Mouse (Mus musculus) limb, embryonic 10.5 days (tissue): ENCODE results near the gene Magohb. TPM values are rescaled to one million over a fixed set of nuclear protein-coding genes. Genes with fewer than 3 reads are reported as not detected.

Experiments
- DNase-seq: peaks from one replicate; pipeline ENCODE4 v3.0.0-alpha.2; 2017; ENCODE audit warnings: low spot score
- H3K27ac ChIP-seq: fragments of 300-500 bp; sonication (generic); 2 replicates; pipeline ENCODE4 v1.5.1; 2016; ENCODE audit warnings: mild to moderate bottlenecking
- H3K27me3 ChIP-seq: fragments of 300-500 bp; sonication (generic); 2 replicates; pipeline ENCODE4 v1.6.1; 2016; ENCODE audit warnings: low read depth, mild to moderate bottlenecking; ENCODE audit not compliant: poor library complexity, severe bottlenecking
- H3K36me3 ChIP-seq: fragments of 300-500 bp; sonication (generic); 2 replicates; pipeline ENCODE4 v1.6.1; 2016; ENCODE audit warnings: mild to moderate bottlenecking, moderate library complexity
- H3K4me1 ChIP-seq: fragments of 300-500 bp; sonication (generic); 2 replicates; pipeline ENCODE4 v1.6.1; 2016
- H3K4me3 ChIP-seq: fragments of 300-500 bp; sonication (generic); 2 replicates; pipeline ENCODE4 v1.5.1; 2016; ENCODE audit warnings: mild to moderate bottlenecking, moderate library complexity
- H3K9me3 ChIP-seq: fragments of 300-500 bp; sonication (generic); replicated peaks from 2 replicates; pipeline ENCODE4 v1.6.1; 2016; ENCODE audit warnings: mild to moderate bottlenecking
- whole genome bisulfite sequencing: fragments of 180-500 bp; shearing (Covaris S2); methylation state at CpG from one replicate; pipeline ENCODE4 v1.1.7; 2016; 5-methylcytosine and 5-hydroxymethylcytosine counted together
- polyA plus RNA-seq: library from polyadenylated mRNA; unstranded; fragments of >200 nt; fragmentation: Nextera tagmentation; extraction: Ambion mirVana; gene quantifications from 2 replicates; pipeline ENCODE4 v1.2.1, GENCODE M21; 2016

The Magohb gene
- polyA plus RNA-seq, result 55.9 and 66.0 TPM in 2 replicates

DNA sequence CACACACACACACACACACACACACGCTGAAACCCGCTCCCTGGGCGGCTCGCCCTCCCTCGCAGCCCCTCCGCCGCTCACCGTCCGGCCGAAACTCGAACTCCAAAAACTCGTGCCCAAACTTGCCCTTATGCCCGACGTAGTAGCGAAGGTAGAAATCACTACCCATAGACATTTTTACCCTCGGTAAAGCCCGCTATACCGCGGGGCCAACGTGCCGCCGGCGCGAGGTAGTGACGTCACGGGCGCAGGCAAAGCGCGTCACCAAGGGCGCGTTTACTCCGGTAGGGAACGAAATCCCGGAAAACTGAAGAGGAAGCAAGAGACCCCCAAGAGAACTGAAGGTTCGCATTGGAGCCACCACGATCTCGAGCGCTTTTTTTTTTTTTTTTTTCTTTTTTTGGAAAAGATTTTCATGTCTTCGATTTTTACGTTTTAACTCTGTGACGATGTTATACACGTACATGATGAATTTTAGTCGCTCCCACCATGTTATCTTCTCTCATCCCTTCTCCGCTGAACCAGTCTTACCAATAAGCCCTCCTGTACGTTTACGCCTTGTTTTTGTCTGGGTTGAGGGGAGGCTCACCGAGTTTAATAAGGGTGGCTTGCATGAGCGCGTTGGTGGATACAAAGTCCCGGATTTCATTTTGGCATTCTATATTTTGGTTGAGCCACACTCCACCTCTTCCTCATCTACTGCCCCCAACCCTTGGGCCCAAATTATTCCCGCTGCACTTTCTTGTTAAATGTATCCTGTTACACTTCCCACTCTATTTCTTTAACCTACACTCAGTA lies at the start of gene Magohb:
Gene Magohb, minus strand, starts transcription at position 254 of the 798 bp plus-strand sequence.
- DNase-seq, result peak; percentile 89
- Histone ChIP-seq H3K27me3 (no peaks in the 10 kb centered on the region), H3K4me3 (peak within 1 kb of the TSS; percentile 74), H3K9me3 (no peaks in the 10 kb centered on the region), H3K27ac (peak within 1 kb of the TSS; percentile 94), H3K36me3 (peaks cover 6% of the 10 kb centered on the region), H3K4me1 (peaks cover 6% of the 10 kb centered on the region)
- 2% methylated on average over 48 of the region's 51 CpGs for WGBS

DNA sequence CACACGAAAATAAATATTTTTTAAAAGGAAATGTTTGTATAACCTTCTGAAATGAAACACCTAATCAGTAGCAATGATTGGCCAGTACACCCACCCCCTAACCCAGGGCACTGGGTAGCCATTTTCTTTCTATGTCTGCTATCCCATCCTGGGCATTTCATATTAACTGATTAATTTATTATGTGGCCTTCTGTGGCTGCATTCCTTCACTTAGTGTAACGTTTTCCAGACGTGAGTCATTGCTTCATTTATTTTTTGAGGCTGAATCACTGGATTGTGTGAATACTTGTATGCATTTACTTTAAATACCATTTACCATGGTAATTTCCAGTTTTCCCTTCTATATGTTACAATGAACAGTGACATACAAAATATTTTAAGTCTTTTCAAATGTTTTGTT lies 47.0 kb upstream of the Magohb start:
- WGBS, result 69% methylated on average over 3 of the region's 3 CpGs
- no peak for DNase-seq

GRCm38 (mm10) chr6:131339309-131339708 lies 46.3 kb upstream of the Magohb start:
- no peak overlapping the region for H3K27ac ChIP-seq
- no peaks in the 10 kb centered on the region for H3K27me3 ChIP-seq
- no peak for DNase-seq
- no peaks in the 10 kb centered on the region for H3K4me1 ChIP-seq
- no peaks in the 10 kb centered on the region for H3K36me3 ChIP-seq
- 92% methylated on average over 3 of the region's 3 CpGs for WGBS
- H3K4me3 ChIP-seq, result no peak overlapping the region
- no peaks in the 10 kb centered on the region for H3K9me3 ChIP-seq

More for the DNA sequence above, 47.0 kb upstream of the Magohb start:
- H3K4me1 ChIP-seq, result no peaks in the 10 kb centered on the region
- no peak overlapping the region for H3K27ac ChIP-seq
- H3K27me3 ChIP-seq, result no peaks in the 10 kb centered on the region
- no peak overlapping the region for H3K4me3 ChIP-seq
- H3K9me3 ChIP-seq, result no peaks in the 10 kb centered on the region
- H3K36me3 ChIP-seq, result no peaks in the 10 kb centered on the region

- no peaks in the 10 kb centered on the region for H3K9me3 ChIP-seq
- H3K4me1 ChIP-seq, result no peaks in the 10 kb centered on the region
- no peaks in the 10 kb centered on the region for H3K36me3 ChIP-seq
- H3K4me3 ChIP-seq, result no peak overlapping the region
- 93% methylated on average over 1 of the region's 1 CpGs for WGBS
- DNase-seq, result no peak
- H3K27me3 ChIP-seq, result no peaks in the 10 kb centered on the region
- H3K27ac ChIP-seq, result no peak overlapping the region
Observed at GRCm38 (mm10) chr6:131338787-131339186, 45.7 kb upstream of the Magohb start.

GRCm38 (mm10) chr6:131327076-131327475 lies 34.0 kb upstream of the Magohb start:
- DNase-seq, result no peak
- H3K36me3 ChIP-seq, result no peaks in the 10 kb centered on the region
- no peaks in the 10 kb centered on the region for H3K9me3 ChIP-seq
- no peaks in the 10 kb centered on the region for H3K4me1 ChIP-seq
- H3K27ac ChIP-seq, result no peak overlapping the region
- H3K4me3 ChIP-seq, result no peak overlapping the region
- WGBS, result 97% methylated on average over 2 of the region's 2 CpGs
- H3K27me3 ChIP-seq, result no peaks in the 10 kb centered on the region

- Histone ChIP-seq H3K27me3 (no peaks in the 10 kb centered on the region), H3K4me3 (no peak overlapping the region), H3K4me1 (no peaks in the 10 kb centered on the region), H3K36me3 (no peaks in the 10 kb centered on the region), H3K27ac (no peak overlapping the region), H3K9me3 (no peaks in the 10 kb centered on the region)
- WGBS, result 89% methylated on average over 3 of the region's 3 CpGs
- no peak for DNase-seq
Observed at GRCm38 (mm10) chr6:131321854-131322639, 29.0 kb upstream of the Magohb start.

GRCm38 (mm10) chr6:131316155-131317101 lies 23.4 kb upstream of the Magohb start:
- Histone ChIP-seq H3K4me3 (no peak overlapping the region), H3K27ac (no peak overlapping the region), H3K9me3 (no peaks in the 10 kb centered on the region), H3K4me1 (no peaks in the 10 kb centered on the region), H3K27me3 (no peaks in the 10 kb centered on the region), H3K36me3 (no peaks in the 10 kb centered on the region)
- 91% methylated on average over 7 of the region's 7 CpGs for WGBS
- no peak for DNase-seq

DNA sequence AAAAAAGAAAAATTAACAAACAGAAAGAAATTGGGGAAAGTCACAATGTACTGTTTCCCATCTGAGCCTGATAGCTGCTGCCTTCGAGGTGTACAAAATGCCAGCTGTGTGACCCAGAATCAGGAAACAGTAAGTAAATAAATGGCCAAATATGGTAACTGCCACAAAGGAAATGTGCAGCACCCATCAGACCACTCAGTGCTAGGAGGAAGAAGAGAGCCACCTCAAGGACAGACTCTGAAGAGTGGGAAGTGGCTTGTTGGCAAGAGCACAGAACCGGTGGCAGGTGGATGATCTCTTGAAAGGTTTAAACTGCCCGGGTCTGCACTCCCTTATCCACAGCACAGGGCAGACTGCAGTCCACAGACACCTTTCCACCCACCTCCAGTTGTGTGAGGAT lies 15.0 kb upstream of the Magohb start:
- Histone ChIP-seq H3K9me3 (no peaks in the 10 kb centered on the region), H3K27ac (no peak overlapping the region), H3K36me3 (no peaks in the 10 kb centered on the region), H3K4me1 (no peaks in the 10 kb centered on the region), H3K27me3 (no peaks in the 10 kb centered on the region), H3K4me3 (no peak overlapping the region)
- 75% methylated on average over 3 of the region's 3 CpGs for WGBS
- no peak for DNase-seq

DNA sequence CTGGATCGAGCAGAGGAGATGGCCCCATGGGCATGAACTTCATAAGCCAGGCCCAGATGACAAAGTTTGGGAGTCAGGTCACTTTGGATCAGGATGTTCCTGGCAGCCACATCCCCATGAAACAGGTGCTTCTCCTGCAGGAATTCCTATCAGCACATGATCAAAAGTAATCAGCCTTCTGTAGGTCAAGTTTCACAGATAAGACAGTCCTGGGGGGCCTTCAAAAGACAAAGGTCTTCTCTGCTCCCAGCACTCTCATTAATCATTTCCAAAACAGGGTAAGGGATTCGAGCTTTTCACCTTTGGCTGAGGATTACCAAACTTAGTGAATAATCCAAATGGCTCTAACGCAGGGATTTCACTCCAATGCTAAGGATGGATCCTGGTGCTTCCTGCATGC lies 11.7 kb upstream of the Magohb start:
- H3K4me3 ChIP-seq, result no peak overlapping the region
- H3K4me1 ChIP-seq, result no peaks in the 10 kb centered on the region
- H3K27me3 ChIP-seq, result no peaks in the 10 kb centered on the region
- no peak overlapping the region for H3K27ac ChIP-seq
- 69% methylated on average over 3 of the region's 3 CpGs for WGBS
- H3K36me3 ChIP-seq, result no peaks in the 10 kb centered on the region
- H3K9me3 ChIP-seq, result no peaks in the 10 kb centered on the region
- no peak for DNase-seq

- Histone ChIP-seq H3K4me3 (no peak overlapping the region), H3K27me3 (no peaks in the 10 kb centered on the region), H3K9me3 (no peaks in the 10 kb centered on the region), H3K27ac (no peak overlapping the region), H3K36me3 (no peaks in the 10 kb centered on the region), H3K4me1 (no peaks in the 10 kb centered on the region)
- no peak for DNase-seq
Observed at GRCm38 (mm10) chr6:131298531-131298930, 5.5 kb upstream of the Magohb start.

GRCm38 (mm10) chr6:131294435-131295112 lies 1.5 kb upstream of the Magohb start:
- Histone ChIP-seq H3K27ac (no peak overlapping the region), H3K9me3 (no peaks in the 10 kb centered on the region), H3K27me3 (no peaks in the 10 kb centered on the region), H3K4me1 (peaks cover 6% of the 10 kb centered on the region), H3K4me3 (no peak overlapping the region), H3K36me3 (no peaks in the 10 kb centered on the region)
- no peak for DNase-seq
- WGBS, result 88% methylated on average over 5 of the region's 5 CpGs

DNA sequence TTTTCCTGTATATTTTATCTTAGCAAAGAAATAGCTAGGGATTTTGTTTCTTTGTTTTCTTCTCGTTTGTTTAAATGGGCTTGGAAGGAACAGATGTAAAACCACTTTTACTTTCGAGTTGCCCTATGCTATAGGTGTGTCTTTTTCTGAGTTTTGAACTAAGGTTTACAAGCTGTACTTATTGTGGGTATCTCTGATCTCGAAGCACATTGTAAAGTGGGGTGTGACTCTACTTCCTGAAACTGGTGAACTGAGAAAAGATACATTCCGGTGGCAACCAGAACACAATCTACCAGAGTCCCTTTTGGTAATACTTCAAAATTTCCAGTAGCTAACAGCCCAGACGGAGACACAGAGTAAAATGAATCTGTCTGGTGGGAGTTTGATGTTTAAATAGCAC lies 872 bp upstream of the Magohb start:
- DNase-seq, result no peak
- WGBS, result 92% methylated on average over 5 of the region's 5 CpGs

More for the DNA sequence above, 872 bp upstream of the Magohb start:
- no peaks in the 10 kb centered on the region for H3K27me3 ChIP-seq
- H3K9me3 ChIP-seq, result no peaks in the 10 kb centered on the region
- peaks cover 6% of the 10 kb centered on the region for H3K4me1 ChIP-seq
- H3K27ac ChIP-seq, result no peak overlapping the region
- H3K4me3 ChIP-seq, result peak overlapping the region; percentile 74; the same call in 1 of the 2 replicates
- peaks cover 4% of the 10 kb centered on the region; the same call in 1 of the 2 replicates for H3K36me3 ChIP-seq
